Mouse (Mus musculus): ENCODE results near the gene Hist1h3e.

Hist1h3e gene

GRCm38 (mm10) chr13:23517603-23518294, 44.4 kb downstream of the Hist1h3e start:
- DNase-seq (ENCODE audit: low read depth): no peak

- DNase-seq (ENCODE audit: low read depth): no peak
Measured at GRCm38 (mm10) chr13:23516822-23517602, 45.2 kb downstream of the Hist1h3e start.

GRCm38 (mm10) chr13:23515826-23516620, 46.1 kb downstream of the Hist1h3e start:
- DNase-seq (ENCODE audit: low read depth): no peak

DNA sequence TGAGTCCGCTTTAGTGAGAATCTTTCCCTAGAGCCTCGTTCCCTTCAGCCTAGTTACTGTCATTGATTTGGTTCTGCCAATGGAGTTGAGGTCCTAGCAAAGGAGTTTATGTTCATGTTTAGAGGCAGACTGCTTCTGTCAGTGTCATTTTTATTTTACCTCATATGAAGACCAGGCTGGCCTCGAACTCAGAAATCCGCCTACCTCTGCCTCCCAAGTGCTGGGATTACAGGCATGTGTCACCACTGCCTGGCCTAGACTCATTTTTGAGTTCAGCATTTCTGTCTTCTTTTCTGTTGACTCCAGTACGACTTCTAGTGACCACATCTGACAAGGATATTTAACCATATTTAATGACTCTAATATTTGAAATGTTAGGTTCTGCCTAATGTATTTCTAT, 46.9 kb downstream of the Hist1h3e start:
- DNase-seq (ENCODE audit: low read depth): no peak

GRCm38 (mm10) chr13:23513517-23513916, 48.7 kb downstream of the Hist1h3e start:
- DNase-seq (ENCODE audit: low read depth): no peak

All from c-Kit-positive CD71-positive TER-119-negative erythroid progenitor cells, embryonic 14.5 days (primary cell).